Mouse (Mus musculus) A20 (cell line): ENCODE results near the gene Tmem129.

Experiments used
- DNase-seq: peaks from one replicate; pipeline ENCODE4 v3.0.0-alpha.2; 2011; ENCODE audit warnings: low read depth, low spot score

Gene Tmem129

GRCm38 (mm10) chr5:33657787-33658663 is at the start of gene Tmem129, which contains the start of gene Tacc3:
Gene Tmem129 (minus strand): TSS chr5:33658416.
Gene Tacc3 (plus strand): TSS chr5:33658128.
- peak; percentile 98 for DNase-seq

GRCm38 (mm10) chr5:33707163-33707562 is 48.9 kb upstream of the Tmem129 start:
- no peak for DNase-seq

GRCm38 (mm10) chr5:33706350-33706629 is 48.1 kb upstream of the Tmem129 start:
- DNase-seq = no peak

- no peak for DNase-seq
Measured at GRCm38 (mm10) chr5:33705612-33706349, 47.6 kb upstream of the Tmem129 start.

GRCm38 (mm10) chr5:33704945-33705611 is 46.9 kb upstream of the Tmem129 start:
- no peak for DNase-seq

GRCm38 (mm10) chr5:33703999-33704398 is 45.8 kb upstream of the Tmem129 start:
- DNase-seq = no peak

GRCm38 (mm10) chr5:33701832-33702231 is 43.6 kb upstream of the Tmem129 start:
- DNase-seq = no peak

- DNase-seq = no peak
Measured at GRCm38 (mm10) chr5:33700010-33700409, 41.8 kb upstream of the Tmem129 start.

GRCm38 (mm10) chr5:33698669-33699068 is 40.5 kb upstream of the Tmem129 start:
- DNase-seq = no peak

- no peak for DNase-seq
Measured at GRCm38 (mm10) chr5:33697947-33698512, 39.8 kb upstream of the Tmem129 start.

- DNase-seq = no peak
Measured at GRCm38 (mm10) chr5:33697534-33697933, 39.3 kb upstream of the Tmem129 start.

GRCm38 (mm10) chr5:33696430-33696829 is 38.2 kb upstream of the Tmem129 start:
- no peak for DNase-seq

- DNase-seq = peak; percentile 69
Measured at GRCm38 (mm10) chr5:33695718-33696121, 37.5 kb upstream of the Tmem129 start.

- DNase-seq = peak; percentile 81
Measured at GRCm38 (mm10) chr5:33694848-33695717, 36.9 kb upstream of the Tmem129 start.

GRCm38 (mm10) chr5:33694461-33694847 is 36.2 kb upstream of the Tmem129 start:
- peak; percentile 15 for DNase-seq

GRCm38 (mm10) chr5:33692393-33692792 is 34.2 kb upstream of the Tmem129 start:
- DNase-seq = no peak

- no peak for DNase-seq
Measured at GRCm38 (mm10) chr5:33689852-33690645, 31.8 kb upstream of the Tmem129 start.

- no peak for DNase-seq
Measured at GRCm38 (mm10) chr5:33689221-33689844, 31.1 kb upstream of the Tmem129 start.
